Mouse (Mus musculus) layer of hippocampus, adult 18-20 months (tissue): Measurements from ENCODE around the gene Bpi. TPM values are rescaled to one million over a fixed set of nuclear protein-coding genes. Genes with fewer than 3 reads are reported as not detected.

Source experiments
- DNase-seq, 2 experiments: peaks; one replicate each; pipeline ENCODE4 v3.0.0; 2022; ENCODE audit warnings: low spot score in 2 of 2
- microRNA-seq, 2 experiments: library from miRNA; unstranded; fragments of <30 nt; microRNA quantifications; one replicate each; pipeline ENCODE4 v1.2.0; 2021
- total RNA-seq, 2 experiments: library from RNA; stranded (reverse); gene quantifications; 2 replicates each; pipeline ENCODE4 v1.2.3; 2021

Bpi gene
- total RNA-seq, 2 experiments from 2014 or later = not detected

DNA sequence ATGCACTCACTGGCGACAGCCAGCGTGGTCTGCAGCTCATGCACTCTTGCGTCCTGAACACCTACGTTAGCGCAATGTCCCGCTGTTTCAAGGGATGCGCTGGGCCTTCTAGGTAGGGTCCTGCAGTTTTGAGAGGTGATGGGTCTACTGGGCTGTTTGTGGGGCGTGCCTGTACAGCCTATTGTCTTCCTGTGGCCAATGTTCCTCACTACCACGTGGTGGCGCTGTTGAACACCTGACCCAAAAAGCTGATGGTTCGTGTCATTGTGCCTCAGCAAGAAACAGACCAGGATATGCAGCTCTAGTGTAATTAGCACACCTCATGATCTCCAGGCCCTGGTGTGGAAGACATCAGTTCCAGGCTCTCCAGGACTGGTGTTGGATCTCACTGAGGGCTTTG lies 26.7 kb downstream of the Bpi start:
- DNase-seq = peak in 1 of 2 experiments; percentile 65

DNA sequence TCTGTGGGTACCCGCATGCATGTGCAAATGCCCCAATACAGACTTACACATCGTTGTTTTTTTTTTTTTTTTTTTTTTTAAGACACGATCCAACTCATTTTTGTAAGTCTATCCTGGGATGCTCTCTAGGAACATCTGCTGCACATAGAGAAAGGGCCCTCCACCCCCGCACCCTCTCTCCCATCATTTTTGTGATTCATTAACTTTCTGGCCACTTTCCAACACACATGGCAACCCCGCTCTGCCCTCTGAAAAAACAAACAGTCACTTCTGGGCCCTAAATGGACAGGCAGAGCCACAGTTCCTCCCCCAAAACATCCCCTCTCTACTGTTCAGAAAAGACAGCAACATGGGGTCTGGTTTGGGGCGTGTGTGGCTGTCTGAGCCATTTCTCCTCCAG lies 27.8 kb downstream of the Bpi start:
- peak in 1 of 2 experiments; percentile 39 for DNase-seq

DNA sequence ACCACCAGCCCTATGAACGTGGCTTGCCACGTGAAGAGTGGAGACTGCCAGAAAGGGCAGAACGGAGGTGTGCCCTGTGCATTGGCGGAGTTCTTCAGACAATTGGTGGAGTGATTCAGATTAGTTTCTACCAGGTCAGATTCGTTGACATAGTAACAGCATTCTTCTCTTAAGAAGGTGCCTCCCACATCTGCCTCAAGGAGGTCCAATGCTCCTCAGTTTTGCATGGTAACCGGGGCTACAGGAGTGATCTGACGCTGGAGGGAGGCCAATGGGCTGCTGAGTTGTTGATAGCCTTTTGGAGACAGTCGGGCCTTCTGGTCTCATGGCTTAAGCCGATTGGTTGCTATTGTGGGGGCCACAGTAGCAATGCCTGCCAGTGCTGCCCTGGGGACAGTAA lies 37.8 kb downstream of the Bpi start:
- no peak for DNase-seq

DNA sequence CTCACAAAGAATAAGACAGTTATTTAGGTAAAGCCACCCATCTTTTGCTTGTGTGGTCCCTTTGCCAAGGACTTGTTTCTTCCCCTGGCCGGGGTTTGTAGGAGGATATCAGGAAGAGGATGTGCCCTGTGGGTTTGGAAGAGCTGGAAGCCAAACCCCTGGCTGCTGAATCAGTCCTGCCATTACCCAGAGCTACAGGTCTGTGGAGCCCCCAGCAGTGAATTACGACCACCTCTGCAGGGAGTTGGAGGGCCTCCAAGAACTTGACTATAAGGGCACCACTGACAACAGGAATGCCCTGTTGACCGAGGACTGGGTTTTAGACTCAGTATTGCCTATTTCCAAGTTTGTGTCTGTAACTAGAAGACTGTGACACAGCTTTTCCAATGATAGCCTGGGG lies 41.3 kb downstream of the Bpi start:
- DNase-seq = no peak

DNA sequence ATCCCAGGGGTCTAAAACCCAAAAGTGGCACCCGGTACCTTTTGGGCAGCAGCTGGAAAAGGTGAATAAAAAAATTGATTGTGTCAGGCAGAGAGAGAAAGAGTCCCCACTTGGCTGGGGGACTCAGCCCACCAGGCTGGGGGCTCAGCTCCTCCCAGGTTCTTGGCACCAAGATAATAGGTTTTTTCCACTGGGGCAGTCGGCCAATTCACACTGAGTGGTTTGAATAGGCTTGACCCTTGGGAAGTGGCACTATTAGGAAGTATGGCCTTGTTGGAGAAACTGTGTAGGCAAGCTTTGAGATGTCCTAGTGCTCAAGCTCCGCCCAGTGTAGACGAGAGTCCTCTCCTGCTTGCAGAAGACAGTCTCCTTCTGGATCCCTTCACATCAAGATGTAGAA lies 41.8 kb downstream of the Bpi start:
- no peak for DNase-seq

DNA sequence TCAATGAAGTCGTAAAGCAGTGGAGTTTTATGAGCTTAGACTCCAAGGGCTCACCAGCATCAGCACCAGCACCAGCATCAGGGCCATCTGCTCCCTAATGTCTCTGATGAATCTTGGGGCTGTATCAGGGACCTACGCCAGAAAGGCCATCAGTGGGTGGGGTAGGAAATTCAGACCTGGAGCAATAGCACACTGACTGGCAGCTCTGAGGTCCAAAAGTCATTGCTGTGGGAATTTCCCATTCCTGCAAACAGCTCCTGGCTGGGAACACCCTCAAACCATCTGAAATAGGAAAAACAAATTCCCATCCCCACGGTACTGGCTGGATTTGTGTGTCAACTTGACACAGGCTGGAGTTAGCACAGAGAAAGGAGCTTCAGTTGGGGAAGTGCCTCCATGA lies 44.9 kb downstream of the Bpi start:
- no peak for DNase-seq

DNA sequence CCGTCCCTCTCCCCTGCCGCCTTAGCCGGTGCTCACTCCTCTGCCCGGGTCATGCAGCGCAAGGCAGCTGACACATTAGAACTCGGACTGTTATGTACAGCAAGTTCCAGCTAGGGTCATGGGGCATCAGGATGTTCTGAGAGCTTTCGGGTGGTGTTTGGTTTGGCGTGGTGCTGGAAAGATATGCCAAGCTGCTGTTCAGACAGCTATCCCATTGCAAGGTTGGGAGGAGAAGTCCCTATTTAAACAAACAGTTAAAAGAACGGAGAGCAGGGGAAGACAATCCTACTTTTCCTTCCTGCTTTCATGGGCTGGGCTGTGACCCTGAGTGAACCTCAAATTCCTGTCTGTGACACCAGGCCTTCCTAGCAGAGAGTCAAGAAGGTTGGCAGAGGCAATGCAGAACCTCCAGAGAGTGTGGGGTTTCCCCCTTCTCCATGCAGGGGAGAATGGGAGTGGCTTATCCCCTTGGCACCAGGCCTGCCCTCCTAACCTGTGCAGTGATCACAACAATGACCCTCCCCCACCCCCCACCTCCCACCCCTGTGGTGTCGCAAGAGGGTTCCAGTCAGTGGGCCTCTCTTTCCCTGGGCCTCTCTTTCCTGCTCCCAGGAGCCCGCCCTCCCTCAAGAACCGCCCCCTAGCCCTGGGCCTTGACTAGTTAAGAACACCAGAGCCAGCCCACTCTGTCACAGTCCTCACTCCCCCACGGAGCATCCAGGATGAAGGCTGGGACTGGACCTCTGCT lies 48.2 kb downstream of the Bpi start, which contains the start of gene Lbp:
Lbp (plus strand) TSS at position 546 of the 748 bp plus-strand sequence.
- DNase-seq = no peak

DNA sequence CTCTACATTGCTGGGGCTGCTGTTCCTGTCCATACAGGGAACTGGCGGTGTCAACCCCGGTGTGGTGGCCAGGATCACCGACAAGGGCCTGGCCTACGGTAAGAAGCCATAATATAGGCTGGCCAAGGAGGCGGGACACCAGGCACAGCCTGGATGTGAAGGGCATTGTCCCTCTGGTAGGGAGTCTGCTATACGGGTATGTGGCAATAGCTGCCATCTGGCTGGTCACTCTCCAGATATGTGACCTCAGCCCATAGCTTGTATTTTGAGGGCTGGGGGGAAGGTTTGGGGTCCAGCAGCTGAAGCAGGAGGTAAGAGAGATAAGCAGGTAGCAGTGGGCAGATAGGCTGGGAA lies 48.8 kb downstream of the Bpi start:
- no peak for DNase-seq

DNA sequence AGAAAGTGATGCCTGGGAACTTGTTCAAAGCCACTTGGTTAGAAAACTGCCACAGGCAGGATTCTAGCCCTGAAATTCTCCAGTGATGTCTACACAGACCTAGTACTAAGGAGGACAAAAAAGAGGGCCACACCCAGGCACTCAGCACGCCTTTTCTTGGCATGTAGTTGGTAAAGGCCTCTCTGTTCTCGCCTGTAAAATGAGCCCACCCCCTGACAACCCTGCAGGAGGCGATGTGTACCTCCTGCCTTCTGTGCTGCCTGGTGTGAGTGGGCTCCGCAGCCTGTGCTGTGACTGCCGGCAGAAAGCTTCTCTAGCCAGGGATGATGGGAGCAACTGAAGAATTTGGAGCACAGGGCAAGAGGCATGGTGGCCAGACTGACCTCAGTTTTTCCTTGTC lies 50.4 kb downstream of the Bpi start:
- DNase-seq = peak; percentile 37 to 78

DNA sequence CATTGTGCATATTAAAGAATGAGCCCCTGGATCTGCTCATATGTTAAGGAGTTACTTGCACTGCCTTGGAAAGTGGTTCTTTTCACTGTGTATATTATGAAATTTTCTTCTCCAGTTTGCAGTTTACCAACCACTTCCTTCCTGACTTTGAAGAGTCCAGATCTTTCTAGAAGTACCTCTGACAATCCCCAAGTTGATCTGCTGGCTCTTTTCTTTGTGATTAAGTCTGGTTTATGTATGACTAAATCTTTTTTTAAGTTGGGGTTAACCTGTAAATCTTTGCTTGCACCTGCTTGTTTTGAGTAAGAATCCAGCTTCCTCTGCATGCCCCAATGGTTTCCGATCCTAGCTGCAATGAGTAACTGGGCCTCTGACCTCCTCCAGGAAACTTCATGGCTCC lies 55.2 kb downstream of the Bpi start:
- DNase-seq = no peak

DNA sequence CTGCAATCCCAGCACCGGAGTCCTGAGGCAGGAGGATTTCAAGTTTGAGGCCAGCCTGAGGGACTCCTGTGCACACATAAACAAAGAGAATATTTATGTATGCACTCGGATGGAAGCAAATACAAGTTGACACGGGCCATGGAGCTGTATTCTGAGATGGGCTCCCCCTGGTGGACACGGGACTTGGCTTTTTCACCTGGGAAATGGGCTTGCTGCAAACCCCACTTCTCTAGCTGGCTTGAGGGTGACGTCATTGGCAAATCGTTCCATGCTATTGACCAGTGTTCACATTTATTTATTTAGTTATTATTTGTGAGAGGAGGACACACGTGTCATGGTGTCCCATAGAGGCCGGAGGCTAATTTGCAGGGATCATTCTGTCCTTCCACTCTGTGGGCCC lies 58.5 kb downstream of the Bpi start:
- DNase-seq = no peak

DNA sequence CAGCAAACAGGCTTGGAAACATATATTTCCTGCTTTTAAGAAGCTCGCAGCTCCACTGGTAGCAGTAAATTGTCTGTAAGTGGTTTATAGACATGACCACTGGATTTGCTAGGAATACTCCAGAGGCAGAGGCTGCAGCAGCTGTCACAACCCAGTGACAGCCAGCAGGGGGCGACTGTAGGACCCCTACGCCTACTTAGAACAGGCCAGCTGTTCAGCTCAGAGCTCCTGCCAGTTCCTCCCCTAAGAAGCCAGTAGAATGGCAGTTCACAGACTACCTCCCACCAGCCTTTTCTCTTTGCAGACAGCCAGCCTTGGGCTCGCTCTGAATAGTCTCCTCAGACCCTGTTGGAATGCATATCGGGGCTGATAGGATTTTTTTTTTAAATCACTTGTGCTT lies 59.1 kb downstream of the Bpi start:
- peak; percentile 54 to 78 for DNase-seq

DNA sequence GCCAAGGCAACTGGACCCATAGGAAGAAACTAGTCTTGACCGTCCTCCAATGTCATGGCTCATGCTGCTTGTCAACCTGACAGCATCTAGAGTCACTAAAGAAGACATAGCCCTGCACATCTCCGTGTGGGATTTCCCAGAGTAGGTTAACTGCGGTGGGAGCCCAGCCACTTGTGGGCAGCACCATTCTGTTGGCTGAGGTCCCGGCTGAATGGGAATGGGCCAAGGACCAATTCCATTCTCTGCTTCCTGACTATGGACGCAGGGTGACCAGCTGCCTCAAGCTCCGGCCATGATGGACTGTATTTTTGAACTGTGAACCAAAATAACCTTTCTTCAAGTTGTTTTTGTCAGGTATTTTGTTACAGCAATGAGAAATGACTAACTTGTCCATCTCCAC lies 63.7 kb downstream of the Bpi start:
- DNase-seq = no peak

DNA sequence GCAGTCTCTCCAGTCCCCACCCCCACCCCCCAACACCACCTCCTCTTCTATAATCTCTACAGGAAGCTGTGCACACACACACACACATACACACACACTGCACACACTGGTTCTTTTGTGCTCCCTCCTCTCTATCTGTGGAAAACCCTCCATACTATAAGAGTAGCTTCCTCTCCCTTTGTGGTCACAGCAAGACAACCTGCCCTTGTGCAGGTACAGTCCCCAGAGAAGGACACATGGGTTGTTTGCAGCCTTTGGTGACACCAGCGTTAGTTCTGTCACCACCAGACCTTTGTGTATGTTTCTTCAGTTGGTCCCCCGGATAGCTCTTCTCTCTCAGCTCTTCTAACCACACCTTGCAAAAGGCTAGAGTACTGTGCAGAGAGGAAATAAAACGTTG lies 65.0 kb downstream of the Bpi start:
- no peak for DNase-seq

DNA sequence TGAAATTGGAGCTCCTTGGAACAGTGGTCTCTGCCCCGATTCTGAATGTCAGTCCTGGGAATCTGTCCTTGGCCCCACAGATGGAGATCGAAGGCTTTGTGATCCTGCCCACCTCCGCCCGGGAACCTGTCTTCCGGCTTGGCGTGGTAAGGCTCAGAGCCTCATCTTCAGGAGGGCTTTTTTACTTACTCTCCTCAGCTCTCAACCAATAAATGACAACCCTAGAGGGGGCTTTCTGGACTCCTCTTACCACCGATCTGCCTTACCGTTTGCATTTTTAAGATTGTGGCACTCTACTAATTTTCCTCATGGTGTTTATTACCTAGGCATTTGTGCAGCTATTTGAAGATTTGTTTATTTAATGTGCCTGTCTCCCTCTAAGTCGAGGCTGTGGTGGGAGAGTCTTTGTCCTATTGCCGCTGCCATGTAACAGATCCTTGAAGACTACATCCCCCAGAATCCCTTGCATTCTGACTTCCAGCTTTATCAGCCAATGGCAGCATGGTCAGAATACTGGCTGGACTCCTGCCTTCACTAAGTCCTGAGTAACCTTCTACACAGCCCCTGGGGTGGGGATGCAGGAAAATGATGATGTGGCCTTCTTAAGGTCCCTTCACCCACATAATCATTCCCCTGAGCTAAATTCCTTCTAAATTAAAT lies 66.8 kb downstream of the Bpi start:
- DNase-seq = no peak

DNA sequence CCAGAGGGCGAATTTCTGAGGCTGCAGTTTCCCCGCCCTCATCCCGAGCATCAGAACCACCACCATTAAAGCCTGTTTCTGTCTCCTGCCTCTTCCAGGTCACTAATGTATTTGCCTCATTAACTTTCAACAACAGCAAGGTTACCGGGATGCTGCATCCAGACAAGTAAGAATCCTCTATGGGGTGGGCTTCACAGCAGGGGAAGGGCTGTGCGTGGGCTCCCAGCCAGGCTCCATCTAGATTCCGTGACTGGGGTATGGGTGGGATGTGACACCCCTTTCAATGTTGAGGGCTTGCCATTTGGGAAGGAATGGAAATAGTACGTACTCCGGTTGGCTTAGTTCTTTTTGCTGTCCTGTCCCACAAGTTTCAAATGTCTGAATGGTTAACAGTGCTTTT lies 67.7 kb downstream of the Bpi start:
- DNase-seq = no peak

Small RNAs within 50 kb of the gene (microRNA-seq; reads per million reads assigned to microRNA genes)
- 0.25 to 0.78 reads per million in 2 experiments for gene Mir7685

Other genes with a start within 250 kb of the Bpi start
- gene Tti1, start 229.7 kb upstream of the Bpi start, total RNA-seq = 10 to 100 TPM; 22.8 to 23.1 TPM
- 10 to 100 TPM; 62.7 to 65.2 TPM for gene Rprd1b, start 229.6 kb upstream of the Bpi start, total RNA-seq
- gene Tgm2, start 111.7 kb upstream of the Bpi start, total RNA-seq = 10 to 100 TPM; 11.0 to 11.1 TPM
- gene D630003M21Rik, start 28.9 kb upstream of the Bpi start, total RNA-seq = 1 to 10 TPM; 3.5 to 4.5 TPM
- gene Lbp, start 48.4 kb downstream of the Bpi start, total RNA-seq = 1 to 10 TPM in 1 of 2 experiments, under 1 TPM in 1; 0.86 to 2.8 TPM
- gene Snhg11, start 117.5 kb downstream of the Bpi start, total RNA-seq = 100 to 1,000 TPM; 436 to 499 TPM
- gene Ralgapb, start 151.8 kb downstream of the Bpi start, total RNA-seq = 10 to 100 TPM; 94.8 to 96.0 TPM
- not detected for gene Adig, start 244.5 kb downstream of the Bpi start, total RNA-seq